Mouse (Mus musculus): ENCODE measurements around the gene Nectin2. TPM values are rescaled to one million over a fixed set of nuclear protein-coding genes. Genes with fewer than 3 reads are reported as not detected.

Gene Nectin2
- polyA plus RNA-seq, 1 experiment, result 12.7 TPM

DNA sequence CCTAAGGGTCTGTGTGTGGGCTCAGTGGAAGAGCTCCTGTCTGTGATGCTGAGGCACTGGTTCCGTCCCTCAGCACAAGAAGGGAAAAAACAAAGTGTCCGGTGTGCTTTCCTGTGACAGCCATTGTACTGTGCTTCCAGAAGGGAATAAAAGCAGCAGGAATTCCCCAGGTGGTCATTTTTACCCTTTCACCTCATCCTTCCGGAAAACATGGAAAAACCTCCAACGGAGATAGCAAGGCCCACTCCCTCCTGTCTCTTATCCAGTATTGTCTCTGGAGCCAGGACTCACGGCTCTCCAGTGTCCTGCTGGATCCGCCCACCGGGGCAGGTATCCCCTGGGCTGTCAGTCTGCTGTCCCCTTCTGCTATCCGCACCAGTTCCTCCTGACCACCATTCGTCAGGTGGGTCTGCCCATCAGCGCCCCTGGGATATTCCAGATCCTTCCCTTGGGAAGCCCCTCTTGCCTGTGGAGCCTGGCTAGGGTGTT lies 16.1 kb downstream of the Nectin2 start:
- H3K27ac ChIP-seq (ENCODE audit: insufficient read depth, low read depth, low read length), result no peak overlapping the region
- TF ChIP-seq POLR2A (IDR thresholded peaks at IDR 0.05; ENCODE audit: borderline replicate concordance, low read depth, low read length) (no peak), CTCF (IDR thresholded peaks at IDR 0.05; ENCODE audit: low read depth, low read length) (no peak)

DNA sequence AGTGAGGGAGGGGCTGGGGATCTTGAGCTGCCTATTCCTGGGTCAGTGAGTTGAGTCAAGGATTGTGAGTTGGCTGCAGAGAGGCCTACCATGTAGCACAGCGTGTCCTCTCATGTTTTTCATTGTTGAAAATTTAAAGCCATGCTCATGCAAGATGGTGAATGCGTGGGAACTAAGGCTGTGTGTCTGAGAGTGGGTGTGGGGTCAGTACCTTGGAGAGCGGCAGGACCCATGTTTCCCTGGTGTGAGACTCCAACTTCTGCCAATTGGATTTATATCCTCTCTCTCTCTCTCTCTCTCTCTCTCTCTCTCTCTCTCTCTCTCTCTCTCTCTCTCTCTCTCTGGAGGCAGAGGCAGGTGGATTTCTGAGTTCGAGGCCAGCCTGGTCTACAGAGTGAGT lies 23.7 kb downstream of the Nectin2 start:
- Histone ChIP-seq H3K4me1 (ENCODE audit: control insufficient read depth, insufficient read depth, low read length) (no peaks in the 10 kb centered on the region), H3K4me3 (ENCODE audit: insufficient read depth, low read length) (no peak overlapping the region), H3K27ac (ENCODE audit: insufficient read depth, low read depth, low read length) (no peak overlapping the region)
- TF ChIP-seq CTCF (IDR thresholded peaks at IDR 0.05; ENCODE audit: low read depth, low read length) (no peak), POLR2A (IDR thresholded peaks at IDR 0.05; ENCODE audit: borderline replicate concordance, low read depth, low read length) (no peak)

More for the DNA sequence above, 16.1 kb downstream of the Nectin2 start:
- Histone ChIP-seq H3K4me3 (ENCODE audit: insufficient read depth, low read length) (no peak overlapping the region), H3K4me1 (ENCODE audit: control insufficient read depth, insufficient read depth, low read length) (no peaks in the 10 kb centered on the region)

DNA sequence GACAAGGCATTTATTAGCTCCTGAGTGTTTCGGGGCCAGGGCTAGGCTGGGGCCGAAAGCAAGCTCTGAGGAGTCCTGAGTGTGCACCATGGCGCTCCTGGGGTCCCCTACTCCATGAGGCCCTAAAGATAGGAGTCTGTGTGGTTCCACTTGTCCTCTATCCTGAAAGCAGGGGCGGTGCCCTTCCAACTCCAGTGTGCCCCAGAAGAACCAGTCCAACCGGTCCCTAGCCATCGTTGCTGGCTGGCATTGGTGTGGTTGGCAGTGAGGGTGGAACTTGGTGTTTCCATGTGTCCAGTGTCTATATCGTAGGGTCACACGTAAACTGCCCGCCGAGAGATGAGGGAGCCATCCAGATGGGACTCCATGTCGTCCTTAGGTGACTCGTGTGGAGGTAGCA lies 26.1 kb downstream of the Nectin2 start:
- Histone ChIP-seq H3K4me1 (ENCODE audit: control insufficient read depth, insufficient read depth, low read length) (no peaks in the 10 kb centered on the region), H3K27ac (ENCODE audit: insufficient read depth, low read depth, low read length) (no peak overlapping the region), H3K4me3 (ENCODE audit: insufficient read depth, low read length) (no peak overlapping the region)
- TF ChIP-seq CTCF (IDR thresholded peaks at IDR 0.05; ENCODE audit: low read depth, low read length) (no peak), POLR2A (IDR thresholded peaks at IDR 0.05; ENCODE audit: borderline replicate concordance, low read depth, low read length) (no peak)

DNA sequence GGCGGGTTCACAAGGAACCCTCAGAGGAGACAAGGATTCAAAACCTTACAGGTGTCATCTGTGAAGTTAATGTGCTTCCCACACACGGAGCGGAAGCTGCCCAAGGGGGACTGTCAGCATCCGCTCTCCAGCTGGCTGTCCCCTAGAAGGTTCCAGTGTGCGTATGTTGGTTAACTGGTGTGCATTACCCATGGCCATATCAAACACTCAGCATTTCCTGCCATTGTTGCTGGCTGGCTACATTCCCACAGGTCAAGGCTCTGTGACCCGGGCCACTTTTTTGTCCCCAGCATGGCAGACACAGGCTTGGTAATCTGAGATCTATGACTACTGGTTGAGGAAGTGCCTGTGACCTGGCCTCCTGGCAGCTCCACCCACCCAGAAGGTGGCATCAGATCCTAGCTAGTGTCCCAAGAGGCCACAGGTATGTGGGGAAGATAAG lies 27.5 kb downstream of the Nectin2 start:
- no peak for TF ChIP-seq CTCF (IDR thresholded peaks at IDR 0.05; ENCODE audit: low read depth, low read length)
- H3K27ac ChIP-seq (ENCODE audit: insufficient read depth, low read depth, low read length), result no peak overlapping the region

DNA sequence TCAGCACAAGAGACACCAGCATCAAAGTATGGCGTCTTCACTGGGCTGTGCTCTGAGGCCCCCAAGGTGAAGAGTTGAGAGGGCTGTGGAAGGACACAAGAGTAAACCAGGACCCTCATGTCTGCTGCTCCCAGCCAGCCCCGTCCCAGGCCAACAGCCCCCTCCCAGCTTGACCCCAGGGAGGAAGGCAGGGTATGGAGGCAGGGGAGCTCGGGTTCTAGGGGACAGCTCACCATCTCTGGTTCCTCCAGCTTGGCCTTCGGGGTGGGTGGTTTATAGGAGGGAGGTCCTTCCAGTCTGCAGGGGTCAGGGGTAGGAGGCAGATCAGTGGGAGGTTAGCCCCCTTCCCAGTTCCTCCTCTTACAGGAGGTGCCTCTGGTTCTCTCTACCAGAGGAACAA lies 31.1 kb downstream of the Nectin2 start:
- Histone ChIP-seq H3K4me1 (ENCODE audit: control insufficient read depth, insufficient read depth, low read length) (peaks cover 9% of the 10 kb centered on the region), H3K27ac (ENCODE audit: insufficient read depth, low read depth, low read length) (no peak overlapping the region), H3K4me3 (ENCODE audit: insufficient read depth, low read length) (no peak overlapping the region)
- TF ChIP-seq CTCF (IDR thresholded peaks at IDR 0.05; ENCODE audit: low read depth, low read length) (no peak), POLR2A (IDR thresholded peaks at IDR 0.05; ENCODE audit: borderline replicate concordance, low read depth, low read length) (no peak)

More for the DNA sequence above, 27.5 kb downstream of the Nectin2 start:
- no peak overlapping the region for H3K4me3 ChIP-seq (ENCODE audit: insufficient read depth, low read length)
- H3K4me1 ChIP-seq (ENCODE audit: control insufficient read depth, insufficient read depth, low read length), result peaks cover 4% of the 10 kb centered on the region; the same call in 1 of the 2 replicates

DNA sequence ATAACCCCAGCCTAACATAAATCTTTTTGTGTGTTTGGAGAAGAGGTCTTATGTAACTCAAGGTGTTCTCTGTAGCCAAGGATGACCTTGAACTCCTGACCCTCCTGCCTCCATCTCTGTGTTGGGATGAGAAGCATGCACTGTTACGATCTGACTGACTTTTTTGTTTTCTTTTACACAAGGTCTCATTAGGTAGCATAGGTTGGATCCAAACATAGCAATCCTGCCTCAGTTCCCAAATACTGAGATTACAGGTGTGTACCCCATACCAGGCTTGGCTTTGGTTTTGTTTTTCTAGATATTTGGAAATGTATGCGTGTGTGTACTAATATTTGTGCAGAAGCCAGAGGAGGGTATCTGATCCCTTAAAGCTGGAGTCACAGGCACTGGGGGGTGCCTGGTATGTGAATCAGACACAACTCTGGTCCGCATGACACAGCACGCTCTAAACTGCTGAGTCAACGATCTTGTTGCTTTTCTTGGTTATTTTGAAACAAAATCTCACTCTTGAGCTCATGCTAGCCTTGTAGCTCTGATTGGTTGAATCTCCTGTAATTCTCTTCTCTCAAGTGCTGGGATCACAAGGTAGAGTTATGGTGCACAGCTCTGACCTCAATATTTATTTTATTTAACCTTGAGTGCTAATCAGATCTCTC lies 31.9 kb downstream of the Nectin2 start:
- Histone ChIP-seq H3K4me1 (ENCODE audit: control insufficient read depth, insufficient read depth, low read length) (peaks cover 15% of the 10 kb centered on the region), H3K27ac (ENCODE audit: insufficient read depth, low read depth, low read length) (no peak overlapping the region), H3K4me3 (ENCODE audit: insufficient read depth, low read length) (no peak overlapping the region)
- TF ChIP-seq CTCF (IDR thresholded peaks at IDR 0.05; ENCODE audit: low read depth, low read length), result no peak
- no peak for TF ChIP-seq POLR2A (IDR thresholded peaks at IDR 0.05; ENCODE audit: borderline replicate concordance, low read depth, low read length)

DNA sequence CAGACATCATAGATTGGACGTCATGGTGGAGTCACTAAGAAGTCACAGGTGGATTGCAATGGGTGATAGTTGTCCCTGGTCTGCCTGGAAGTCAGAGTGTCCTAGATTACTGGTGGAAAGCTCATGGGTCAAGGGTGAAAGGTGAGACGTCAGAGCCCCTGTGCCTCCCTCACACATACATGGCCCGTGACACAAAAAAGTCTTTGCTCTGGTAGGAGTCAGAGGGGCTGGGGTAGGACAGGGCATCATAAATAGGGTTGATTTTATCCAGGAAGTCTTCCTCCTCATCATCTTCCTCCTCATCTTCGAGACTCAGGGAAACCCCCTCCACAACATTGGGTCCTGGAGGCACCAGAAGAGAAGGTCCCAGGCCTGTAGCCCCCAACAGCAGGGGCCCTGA lies 32.9 kb downstream of the Nectin2 start:
- TF ChIP-seq CTCF (IDR thresholded peaks at IDR 0.05; ENCODE audit: low read depth, low read length), result no peak
- no peak for TF ChIP-seq POLR2A (IDR thresholded peaks at IDR 0.05; ENCODE audit: borderline replicate concordance, low read depth, low read length)
- Histone ChIP-seq H3K4me3 (ENCODE audit: insufficient read depth, low read length) (no peak overlapping the region), H3K4me1 (ENCODE audit: control insufficient read depth, insufficient read depth, low read length) (peaks cover 15% of the 10 kb centered on the region), H3K27ac (ENCODE audit: insufficient read depth, low read depth, low read length) (no peak overlapping the region)

DNA sequence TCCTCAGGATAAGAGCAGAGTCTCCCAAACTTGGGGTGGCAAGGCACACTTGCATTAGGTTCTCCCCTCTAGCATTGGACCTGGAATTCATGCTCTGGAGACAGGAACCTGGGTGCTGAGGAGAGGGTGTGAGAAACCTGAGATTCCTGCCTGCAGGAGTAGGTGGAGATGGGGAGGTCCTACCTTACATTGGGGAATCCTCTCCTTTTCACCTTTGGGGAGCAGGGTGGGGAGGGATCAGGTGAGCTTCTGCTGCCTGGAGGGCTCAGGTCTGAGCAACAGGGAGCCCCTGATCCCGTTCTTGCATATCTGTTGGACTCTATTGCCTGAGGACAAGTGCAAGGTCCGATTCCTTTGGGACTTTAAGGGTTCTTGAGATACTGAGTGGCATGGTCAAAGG lies 33.5 kb downstream of the Nectin2 start:
- Histone ChIP-seq H3K4me1 (ENCODE audit: control insufficient read depth, insufficient read depth, low read length) (peaks cover 15% of the 10 kb centered on the region), H3K4me3 (ENCODE audit: insufficient read depth, low read length) (peak overlapping the region; percentile 9), H3K27ac (ENCODE audit: insufficient read depth, low read depth, low read length) (peak overlapping the region; percentile 72)
- TF ChIP-seq CTCF (IDR thresholded peaks at IDR 0.05; ENCODE audit: low read depth, low read length), result no peak
- no peak for TF ChIP-seq POLR2A (IDR thresholded peaks at IDR 0.05; ENCODE audit: borderline replicate concordance, low read depth, low read length)

DNA sequence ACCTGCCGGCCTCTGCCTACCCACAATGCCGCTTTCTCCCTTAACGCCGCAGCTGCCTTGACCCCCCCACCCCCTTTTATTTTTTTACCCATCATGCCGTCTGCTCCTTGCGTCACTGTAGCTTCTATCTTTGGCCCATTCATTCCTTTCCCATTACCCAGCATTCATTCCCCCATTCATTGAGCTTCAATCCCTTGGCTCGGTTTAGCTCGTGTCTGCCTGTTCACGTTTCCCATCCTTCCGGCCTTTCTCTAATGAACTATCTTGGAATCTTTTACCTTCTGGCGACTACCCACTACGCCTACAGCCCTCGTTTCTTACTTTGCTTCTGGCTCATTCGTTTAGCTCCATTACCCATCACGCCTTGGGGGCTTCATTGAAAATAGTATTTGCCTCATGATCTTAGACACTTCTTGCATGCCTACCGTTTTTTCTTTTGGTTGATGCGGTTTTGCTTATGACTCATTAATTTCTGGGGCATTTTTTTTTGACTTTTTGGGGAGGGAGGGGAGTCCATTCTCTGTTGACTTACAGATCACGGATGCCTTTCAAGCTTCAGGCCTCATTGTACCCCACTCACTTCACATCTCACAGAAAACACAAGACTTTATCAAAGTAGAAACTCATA lies 34.1 kb downstream of the Nectin2 start:
- TF ChIP-seq POLR2A (IDR thresholded peaks at IDR 0.05; ENCODE audit: borderline replicate concordance, low read depth, low read length) (no peak), CTCF (IDR thresholded peaks at IDR 0.05; ENCODE audit: low read depth, low read length) (no peak)
- H3K4me1 ChIP-seq (ENCODE audit: control insufficient read depth, insufficient read depth, low read length), result peaks cover 15% of the 10 kb centered on the region
- H3K4me3 ChIP-seq (ENCODE audit: insufficient read depth, low read length), result peak overlapping the region; percentile 58
- peak overlapping the region; percentile 72 for H3K27ac ChIP-seq (ENCODE audit: insufficient read depth, low read depth, low read length)
